Mouse (Mus musculus) Muller cell, postnatal 12 days (primary cell): ENCODE data around the gene Espl1.
"Not testable (repeated sequence)": the region's sequence is repeated elsewhere in the genome, so short reads cannot be mapped to it uniquely, and the experiment has no call there.

Experiments used
- DNase-seq: peaks from one replicate; pipeline ENCODE4 v3.0.0-alpha.2; 2015; ENCODE audit errors: inconsistent ontology term

The Espl1 gene

DNA sequence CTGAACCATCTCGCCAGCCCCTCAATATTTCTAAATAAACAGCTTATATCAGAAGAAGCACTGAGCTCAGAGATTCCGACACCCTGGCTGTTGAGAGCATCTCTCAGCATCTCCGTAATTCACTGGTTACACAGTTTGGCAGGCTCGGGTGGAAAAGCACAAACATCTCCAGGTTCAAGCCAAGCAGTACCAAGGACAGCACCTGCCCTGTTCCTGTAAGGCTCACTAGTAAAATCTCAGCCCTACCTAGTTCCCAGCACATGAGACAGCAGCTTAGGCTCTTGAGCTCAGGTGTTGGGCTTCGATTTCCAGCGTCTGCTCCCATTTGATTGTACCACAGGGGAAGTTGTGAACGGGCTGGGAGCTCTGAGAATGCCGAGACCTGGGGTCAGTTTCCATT lies 39.2 kb downstream of the Espl1 start:
- DNase-seq: no peak

DNA sequence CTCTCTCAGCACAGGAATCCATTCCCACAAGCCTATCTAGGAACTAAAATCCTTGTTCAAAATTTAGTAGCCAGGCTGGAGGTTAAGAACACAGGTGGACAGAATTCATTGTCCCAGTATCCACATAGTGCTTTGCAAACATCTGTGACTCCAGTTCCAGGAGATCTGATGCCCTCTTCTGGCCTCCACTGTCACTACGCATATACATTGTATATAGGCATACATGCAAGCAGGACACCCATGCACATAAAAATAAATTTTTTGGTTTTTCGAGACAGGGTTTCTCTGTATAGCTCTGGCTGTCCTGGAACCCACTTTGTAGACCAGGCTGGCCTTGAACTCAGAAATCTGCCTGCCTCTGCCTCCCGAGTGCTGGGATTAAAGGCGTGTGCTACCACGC lies 39.9 kb downstream of the Espl1 start:
- DNase-seq: not testable (repeated sequence)

DNA sequence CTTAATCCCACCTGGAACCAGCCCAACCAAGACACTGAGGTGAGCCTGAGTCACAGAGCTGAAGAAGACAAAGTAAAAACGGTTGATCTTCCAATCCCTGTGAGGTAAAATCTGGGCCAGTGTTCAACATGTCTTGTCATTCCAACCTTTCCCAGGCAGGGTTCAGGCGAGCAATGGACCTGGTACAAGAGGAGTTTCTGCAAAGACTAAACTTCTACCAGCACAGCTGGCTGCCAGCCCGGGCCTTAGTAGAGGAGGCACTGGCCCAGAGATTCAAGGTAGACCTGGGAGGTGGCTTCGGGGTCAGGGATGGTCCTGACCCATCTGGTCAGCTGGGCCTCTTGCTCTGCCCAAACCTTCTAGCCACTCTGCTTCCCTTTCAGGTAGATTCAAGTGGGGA lies 40.9 kb downstream of the Espl1 start:
- DNase-seq: no peak

DNA sequence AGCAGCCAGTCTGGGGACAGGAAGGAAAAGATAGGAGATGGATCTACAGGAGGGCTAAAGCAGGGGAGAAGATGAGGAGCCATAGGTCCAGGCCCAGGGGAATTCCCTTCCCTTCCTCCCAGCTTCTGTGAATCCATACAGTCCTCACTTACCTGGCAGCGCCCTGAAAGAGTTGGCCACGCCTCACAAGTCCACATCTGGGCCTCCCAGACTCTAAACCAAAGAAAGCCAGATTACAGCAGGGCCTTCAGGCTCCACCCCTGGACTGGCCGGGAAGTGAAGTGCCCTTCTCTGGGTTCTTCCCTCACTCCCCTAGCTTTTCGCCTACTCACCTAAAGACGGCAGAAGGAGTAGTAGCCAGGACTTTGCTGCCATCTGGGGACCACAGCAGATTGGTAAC lies 43.5 kb downstream of the Espl1 start:
- no peak for DNase-seq

DNA sequence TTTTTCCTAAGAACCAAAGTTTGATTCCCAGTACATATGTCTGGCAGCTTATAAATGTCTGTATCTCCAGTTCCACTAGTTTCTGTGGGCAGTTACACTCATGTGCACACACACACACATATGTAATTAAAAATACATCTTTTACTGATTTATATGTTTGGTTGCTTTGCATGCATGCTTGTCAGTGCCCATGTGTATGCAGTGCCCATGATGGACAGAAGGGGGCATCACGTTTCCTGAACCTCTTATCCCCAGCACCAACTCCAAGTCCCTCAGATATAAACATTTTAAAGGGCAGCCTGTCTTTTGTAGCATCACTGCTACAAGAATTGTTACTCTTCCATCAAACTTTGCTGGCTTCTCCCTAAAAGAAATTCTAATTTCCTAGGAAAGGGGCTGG lies 45.5 kb downstream of the Espl1 start:
- DNase-seq: no peak

DNA sequence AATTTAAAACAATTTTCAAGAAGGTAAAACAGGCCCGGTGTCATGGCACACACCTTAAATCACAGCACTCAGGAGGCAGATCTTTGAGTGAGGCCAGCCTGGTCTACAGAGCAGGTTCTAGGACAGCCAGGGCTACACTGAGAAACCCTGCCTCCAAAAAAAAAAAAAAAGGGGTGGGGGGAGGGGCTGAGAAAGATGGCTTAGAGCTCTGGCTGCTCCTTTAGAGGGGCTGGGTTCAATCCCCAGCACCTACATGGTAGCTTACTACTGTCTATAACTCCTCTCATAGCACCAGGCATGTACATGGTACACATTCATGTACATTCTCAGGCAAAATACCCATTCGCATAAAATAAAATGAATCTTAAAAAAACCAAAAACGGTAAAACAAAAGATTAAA lies 48.4 kb downstream of the Espl1 start:
- no peak for DNase-seq

DNA sequence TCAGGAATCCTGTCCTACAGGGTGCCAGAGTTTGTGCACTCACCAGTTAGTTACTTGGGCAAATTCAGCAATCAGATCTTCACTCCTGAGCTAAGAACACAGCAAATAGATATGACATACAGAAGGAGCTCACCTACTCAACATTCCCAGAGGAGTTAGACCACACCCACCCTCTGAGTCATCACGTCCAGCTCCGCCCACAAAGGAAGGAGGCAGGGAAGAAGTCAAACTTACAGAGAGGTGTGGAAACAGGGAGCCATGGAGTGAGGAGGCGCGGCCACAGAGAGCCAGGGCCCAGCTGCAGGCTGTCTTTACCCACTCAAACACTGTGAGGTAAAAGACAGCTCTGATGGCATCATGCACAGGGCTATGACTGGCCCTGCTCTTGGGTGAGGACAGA lies 50.4 kb downstream of the Espl1 start:
- no peak for DNase-seq

DNA sequence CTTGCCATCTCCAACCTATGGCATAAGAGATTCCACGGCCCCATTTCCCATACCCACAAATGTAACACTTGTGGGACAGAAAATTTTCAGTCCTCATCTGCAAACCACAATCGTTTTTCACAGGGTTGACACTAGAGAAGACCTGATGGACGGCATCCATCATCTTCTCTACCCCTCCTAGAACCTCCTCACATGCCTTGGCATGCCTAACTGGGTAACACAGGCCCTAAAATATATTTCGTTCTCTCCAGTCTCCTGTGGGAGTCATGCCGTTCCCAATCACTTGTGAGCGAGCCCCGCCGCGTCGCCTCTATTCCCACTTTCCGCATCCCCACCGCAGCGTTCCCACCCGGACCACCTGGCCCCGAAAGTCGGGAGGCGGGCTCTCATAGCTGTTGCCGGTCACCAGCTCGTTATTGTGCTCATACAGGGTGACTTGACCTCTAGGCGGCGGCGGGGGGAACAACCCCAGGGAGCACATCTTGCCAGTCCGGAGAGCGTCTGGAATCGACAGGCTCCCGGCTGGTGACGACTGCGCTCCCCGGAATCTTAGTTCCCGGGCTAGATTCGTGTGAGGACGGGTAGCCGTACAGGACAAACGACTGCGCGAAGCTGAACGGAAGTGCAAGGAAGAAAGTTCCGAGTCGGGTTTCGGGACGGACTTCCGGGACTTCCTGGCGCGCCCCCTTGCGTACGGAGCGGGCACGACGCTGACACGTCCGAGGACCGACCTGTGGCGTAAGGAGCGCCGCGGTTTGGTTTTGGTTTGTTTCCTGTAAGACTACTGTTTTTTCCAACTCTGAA lies 54.3 kb downstream of the Espl1 start, which contains the start of gene Aaas:
Gene Aaas (minus strand): TSS at position 634 of the 804 bp plus-strand sequence.
- peak; percentile 97 for DNase-seq

DNA sequence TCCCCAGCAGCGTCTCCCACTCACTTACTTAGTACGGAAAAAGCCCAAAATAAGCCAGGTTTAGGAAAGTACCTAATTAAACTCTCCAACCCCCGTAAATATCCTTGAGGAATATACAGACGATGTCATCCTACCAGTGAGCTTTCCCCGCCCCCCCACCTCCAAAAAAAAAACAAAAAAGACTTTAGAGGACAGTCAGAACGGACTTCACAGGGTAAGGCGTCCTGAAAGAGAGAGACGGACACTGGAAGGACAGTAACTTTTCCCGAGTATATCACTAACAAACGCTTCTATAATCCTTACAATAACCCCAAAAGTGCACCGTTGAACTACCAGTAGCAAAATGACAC lies 54.9 kb downstream of the Espl1 start:
- DNase-seq: no peak

DNA sequence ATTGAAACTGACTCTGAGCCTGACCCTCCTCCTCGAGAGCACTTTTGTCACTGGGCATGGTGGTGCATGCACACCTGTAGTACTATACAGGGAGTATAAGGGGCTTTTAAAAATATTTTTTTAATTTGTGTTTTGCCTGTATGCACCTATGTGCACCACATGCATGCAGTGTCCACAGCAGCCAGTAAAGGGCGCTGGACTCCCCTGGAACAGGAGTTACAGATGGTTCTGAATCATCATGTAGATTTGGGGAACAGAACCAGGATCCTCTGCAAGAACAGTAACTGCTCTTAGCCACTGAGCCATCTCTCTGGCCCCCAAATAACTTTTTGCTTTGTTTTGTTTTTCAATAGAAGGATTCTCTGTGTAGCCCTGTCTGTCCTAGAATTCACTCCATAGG lies 56.1 kb downstream of the Espl1 start:
- DNase-seq: no peak

DNA sequence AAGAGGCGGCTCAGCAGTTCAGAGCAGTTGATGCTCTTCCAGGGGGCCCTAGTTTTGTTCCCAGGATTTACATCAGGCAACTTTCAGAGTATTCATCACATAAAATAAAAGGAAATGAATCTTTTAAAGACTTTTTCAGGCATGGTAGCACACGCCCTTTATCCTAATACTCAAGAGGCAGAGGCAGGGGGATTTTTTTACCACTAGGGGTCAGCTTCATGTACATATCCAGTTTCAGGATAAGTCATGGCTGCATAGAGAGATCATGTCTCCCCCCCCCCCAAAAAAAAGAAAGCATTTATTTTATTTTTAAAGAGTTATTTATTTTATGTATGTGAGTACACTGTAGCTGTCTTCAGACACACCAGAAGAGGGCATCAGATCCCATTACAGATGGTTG lies 57.9 kb downstream of the Espl1 start:
- DNase-seq: no peak

DNA sequence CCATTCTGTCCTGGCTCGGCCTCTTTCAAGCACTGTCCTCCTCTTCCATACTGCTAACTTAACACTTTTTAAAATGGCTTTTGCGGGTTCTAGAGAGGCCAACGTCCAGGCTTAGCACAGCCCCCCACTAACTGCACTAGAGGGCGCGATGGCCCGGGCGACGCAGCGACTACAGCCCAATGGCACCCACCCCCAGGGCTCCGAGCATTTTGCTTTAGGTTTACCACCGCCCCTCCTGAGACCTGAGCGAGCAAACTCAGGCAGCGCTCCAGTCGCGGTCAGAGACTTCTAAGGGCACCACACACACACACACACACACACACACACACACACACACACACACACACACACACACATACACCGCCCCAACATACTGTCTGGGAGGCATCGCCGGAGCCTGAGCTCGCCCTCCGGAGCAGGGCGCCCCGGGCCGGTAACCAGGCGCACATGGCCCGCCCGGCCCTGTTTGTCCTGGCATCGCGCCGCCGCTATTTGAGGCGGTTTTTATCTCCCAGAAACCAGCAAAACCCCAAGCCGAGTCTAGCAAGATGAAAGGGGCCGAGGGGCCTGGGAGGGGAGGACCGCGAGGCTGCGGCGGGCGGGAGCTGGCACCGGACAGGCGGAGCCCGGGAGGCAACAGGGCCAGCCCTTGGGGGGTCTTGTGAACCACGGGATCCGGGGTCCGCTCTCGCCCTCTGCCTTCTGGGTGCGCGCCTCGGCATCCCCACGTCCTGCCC lies 59.2 kb downstream of the Espl1 start:
- DNase-seq: peak; percentile 76

DNA sequence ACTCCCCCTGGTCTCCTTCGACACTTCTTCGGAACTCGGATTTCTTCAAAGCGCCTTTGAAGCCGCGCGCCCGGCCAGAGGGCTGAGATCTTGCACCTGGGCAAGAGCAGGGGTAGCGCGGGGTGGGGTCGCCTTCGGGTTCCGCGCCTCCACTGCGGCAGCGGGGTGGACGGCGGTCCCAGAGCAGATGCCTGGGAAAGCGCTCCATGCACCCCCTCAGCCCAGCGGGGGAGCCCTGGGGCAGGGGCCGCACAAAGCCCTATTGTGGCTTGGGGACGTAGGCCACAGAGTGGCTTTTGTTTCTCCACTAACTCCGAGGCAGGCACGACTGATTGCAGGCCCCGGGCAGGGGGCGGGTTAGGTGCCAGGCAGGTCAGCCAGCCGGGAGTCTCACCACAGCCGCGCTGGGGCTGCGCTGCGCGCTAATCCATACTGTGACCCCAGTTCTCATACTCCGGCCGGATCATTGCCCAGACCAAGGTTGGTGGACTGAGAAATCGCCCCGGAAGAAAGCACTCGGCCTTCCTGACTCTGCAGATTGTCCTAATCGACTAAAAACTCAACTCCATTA lies 59.9 kb downstream of the Espl1 start:
- peak; percentile 80 for DNase-seq

DNA sequence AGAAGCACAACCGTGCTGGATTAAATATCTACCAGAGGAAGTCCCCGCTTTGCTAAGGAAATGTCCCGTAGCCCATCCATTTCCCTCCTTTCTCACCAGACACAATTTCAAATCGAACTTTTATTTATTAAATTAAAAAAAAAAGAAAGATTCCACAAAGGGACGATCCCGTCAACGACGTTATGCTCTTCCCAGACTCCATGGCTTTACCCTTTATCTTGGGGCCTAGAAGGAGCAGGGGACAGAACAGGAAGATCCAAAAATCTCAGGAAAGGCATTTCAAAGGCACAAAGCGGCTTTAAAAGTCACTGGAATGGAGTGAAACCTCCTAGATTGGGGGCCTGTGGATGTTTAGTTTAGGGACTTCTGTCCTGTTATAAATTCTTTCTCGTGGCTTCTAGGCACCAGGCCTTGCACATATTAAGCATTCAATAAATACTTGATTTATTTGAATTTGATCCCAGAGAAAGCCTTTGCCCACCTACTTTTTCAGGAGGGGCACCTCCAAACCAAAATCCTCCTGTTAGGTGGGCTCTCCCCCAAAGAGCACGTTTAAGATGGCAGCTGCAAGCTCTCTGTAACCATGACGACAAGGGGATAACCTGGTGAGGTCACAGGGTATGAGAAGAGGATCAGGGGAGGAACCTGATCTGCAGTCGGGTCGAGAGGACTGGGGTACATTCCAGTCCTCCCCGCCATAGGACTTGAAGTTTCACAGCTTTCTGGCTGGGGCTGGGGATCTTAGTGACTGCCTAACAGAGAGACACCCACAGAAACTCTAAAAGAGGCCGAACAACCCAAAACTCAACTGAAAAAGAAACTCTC lies 60.6 kb downstream of the Espl1 start:
- DNase-seq: no peak

DNA sequence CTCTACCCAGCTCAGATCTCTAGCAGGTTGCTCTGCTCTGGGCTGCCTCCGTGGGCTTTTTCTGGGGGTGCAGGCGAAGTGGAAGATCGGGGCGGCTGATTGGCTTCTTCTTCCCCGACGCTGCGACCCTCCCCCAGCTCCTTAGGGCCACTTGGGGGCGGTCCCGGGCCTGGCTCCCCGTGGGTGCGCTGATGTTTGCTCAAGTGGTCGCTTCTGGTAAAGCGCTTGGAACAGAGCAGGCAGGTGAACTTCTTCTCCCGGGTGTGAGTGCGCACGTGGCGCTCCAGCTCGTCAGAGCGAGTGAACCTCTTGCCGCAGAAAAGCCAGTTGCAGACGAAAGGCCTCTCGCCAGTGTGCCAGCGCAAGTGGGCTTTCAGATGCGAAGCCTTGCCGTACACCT lies 62.1 kb downstream of the Espl1 start:
- no peak for DNase-seq

DNA sequence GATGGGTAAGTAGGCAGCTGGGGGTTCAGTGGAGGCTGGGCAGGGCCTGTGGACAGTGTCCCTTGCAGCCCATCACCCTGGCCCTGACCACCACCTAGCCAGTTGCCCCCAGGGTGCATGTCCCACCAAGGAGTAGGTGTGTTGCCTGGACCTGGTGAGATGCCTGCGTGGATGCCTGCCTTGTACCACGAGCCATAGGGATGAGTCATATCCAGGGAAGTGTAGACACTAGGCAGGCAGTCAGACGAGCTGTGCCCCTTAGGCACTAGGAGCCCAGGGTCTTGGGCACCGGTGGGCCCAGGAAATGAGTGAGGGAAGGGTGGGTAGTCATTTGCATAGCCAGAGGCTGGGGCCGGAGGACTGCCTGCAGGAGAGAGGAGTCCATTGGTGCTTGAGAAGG lies 62.8 kb downstream of the Espl1 start:
- DNase-seq: no peak

DNA sequence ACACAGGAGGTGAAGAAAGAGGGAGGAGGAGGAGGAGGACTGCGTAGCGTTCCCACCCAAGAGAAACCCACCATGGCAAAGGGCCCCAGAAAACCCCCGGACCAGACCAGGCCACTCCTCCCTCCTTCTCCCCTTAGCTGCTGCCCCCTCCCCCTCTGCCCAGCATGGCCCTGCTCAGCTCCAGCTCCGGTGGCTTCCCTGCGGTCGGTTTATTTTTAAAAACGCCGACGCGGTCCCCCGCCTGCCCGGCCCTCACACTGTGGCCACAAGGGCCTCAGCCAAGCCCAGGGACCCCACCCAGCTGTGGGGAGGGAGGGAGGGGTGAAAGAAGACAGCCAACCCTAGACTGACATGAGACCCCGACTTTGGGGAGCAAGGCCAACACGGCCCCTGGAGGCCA lies 66.6 kb downstream of the Espl1 start:
- DNase-seq: peak; percentile 23

DNA sequence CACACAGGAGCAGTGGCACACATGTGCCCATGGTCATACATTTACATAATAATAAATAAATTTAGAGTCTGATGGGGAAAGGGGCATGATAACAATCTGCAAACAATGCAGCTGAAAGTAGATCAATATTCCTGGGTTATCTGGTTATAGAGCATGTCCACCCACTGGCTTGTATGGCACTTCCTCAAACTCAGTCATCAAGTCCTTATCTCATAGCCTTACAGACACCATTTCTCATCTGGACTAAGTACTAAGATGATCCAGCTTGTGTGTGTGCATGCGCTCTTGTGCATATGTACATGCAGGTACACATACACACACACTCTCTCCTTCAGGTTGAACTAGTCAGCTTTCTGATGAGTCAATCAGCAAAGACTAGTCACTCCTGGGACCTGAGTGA lies 68.6 kb downstream of the Espl1 start:
- DNase-seq: no peak

DNA sequence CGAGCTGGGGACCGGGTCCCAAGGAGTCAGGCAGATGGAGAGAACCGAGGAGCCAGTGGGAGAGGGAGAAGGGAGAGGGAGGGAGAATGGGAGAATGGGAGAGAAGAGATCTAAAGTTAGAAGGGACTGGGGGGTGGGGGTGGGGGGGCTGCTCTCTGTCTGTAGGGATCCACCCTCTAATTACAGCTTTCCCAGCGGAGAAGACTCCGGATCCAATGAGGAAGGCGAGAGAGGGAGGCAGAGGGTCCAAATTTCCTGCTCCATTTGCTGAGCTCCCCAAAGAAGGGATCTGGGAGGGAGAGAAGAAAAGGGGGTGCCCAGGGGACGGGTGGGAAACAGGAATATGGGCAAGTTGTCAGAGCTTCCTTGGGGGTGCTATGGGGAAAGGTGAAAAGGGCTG lies 70.2 kb downstream of the Espl1 start:
- DNase-seq: no peak

DNA sequence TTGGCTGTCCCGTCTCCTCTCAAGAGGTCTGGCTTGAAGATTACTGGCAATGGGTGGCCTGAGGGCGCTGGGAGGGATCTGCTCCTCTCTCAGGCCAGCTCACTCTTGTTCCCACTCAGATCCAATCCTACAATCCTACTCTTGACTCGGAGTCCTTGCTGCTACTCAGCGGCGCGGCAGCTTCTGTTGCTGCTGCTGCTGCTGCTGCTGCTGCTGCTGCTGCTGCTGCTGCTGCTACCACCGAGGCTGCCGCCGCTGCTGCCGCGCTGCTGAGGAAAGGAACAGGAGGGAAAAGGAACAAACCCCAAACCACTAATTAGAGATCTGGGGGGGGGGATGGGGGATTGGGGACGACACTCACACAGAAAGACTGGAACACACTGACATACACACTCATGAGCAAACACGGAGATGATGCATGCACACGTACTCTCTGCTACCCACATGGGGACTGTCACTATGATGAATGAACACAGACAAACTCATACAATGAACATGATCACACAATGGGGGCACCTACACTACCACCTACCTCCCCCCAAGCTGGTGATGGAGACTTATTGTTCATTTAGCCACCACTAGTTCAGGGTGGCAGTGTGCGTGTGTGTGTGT lies 70.8 kb downstream of the Espl1 start, which contains the start of gene Sp7:
Gene Sp7 (minus strand): TSS at position 450 of the 612 bp plus-strand sequence.
- DNase-seq: peak; percentile 28

DNA sequence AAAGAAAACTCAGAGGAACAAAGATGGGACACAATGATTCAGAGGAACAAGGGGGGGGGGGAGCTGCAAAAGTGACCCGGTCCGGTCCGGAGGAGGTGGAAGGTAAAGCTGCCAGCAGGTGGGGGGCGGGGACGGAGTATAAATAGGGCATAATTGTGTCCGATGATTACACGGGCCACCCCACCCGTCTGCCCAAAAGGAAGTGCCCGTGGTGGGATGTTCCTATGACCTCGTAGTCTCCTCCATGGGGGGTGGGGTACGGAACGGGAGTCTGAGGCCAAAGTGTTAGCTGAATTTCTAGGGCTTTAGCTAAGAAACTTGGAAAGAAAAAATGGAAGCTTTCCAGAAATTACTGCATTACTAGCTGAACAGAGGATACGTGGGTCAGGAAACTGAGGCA lies 73.9 kb downstream of the Espl1 start:
- DNase-seq: no peak

DNA sequence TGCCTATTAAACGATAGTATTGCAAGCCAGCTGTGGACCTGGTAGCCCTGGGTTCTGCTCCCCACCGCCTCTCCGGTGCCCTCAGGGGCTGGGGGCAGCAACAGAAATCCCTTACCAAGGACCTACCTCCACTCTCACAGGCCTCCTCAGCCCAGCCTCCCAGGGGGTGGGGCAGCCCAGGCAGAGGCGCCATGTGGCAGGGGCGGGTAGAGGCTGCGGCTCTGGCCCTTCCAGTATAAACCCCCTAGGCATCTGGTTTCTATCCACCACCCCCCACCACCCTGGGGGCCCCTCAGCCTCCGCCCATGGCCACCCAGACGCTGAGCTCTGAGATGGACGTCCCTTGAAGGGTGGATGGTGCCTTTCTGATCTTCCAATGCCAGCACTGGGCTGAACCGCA lies 74.7 kb downstream of the Espl1 start:
- no peak for DNase-seq
